Mouse (Mus musculus): ENCODE measurements at regions not wholly inside any gene's neighbourhood (a gene's known extent, or its start where the extent isn't known, plus 50 kb on each side); places are given as distances from the start of the nearest gene placed in this dataset.

GRCm38 (mm10) chr14:54173316-54173715, 80.6 kb downstream of the Dad1 start:
- TF ChIP-seq CTCF (IDR thresholded peaks at IDR 0.05; ENCODE audit: borderline replicate concordance, control insufficient read depth, extremely low read depth, insufficient read depth, low read length, poor library complexity) (no peak), POLR2A (IDR thresholded peaks at IDR 0.05; ENCODE audit: control insufficient read depth, extremely low read depth, insufficient read depth, low read length, poor library complexity) (no peak)
